Mouse (Mus musculus): ENCODE measurements around the gene Gm49378. TPM values are rescaled to one million over a fixed set of nuclear protein-coding genes. Genes with fewer than 3 reads are reported as not detected.
A peak's percentile ranks its signal among the peaks of the same experiment; 100 is the strongest.

Gm49378 gene
- polyA plus RNA-seq, 1 experiment from 2014 or later: 2.1 TPM

DNA sequence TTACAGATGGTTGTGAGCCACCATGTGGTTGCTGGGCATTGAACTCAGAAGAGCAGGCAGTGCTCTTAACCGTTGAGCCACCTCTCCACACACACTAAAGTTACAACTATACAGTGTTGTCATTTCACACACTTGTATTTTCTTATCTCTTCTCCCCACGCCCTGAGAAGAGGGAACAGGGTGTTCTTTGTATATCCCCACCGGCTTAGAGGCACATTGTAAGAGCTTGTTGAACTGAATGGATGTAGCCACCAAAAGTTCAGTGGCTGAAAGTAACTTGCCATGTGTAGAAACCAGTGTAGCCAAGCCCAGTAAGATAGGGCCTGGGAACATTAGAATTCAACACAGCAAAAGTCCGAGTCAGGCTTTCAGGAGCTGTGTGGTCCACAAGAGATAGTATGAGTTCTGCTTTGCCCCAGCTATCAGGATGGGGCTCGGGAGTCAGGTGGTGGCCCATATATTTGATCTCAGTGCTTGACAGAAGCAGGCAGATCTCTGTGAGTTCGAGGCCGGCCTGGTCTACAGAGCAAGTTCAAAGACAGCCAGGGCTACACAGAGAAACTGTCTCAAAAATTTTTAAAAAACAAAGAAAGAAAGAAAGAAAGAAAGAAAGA, 23.0 kb downstream of the Gm49378 start:
- no peaks in the 10 kb centered on the region for H3K4me1 ChIP-seq (ENCODE audit: insufficient read depth)

DNA sequence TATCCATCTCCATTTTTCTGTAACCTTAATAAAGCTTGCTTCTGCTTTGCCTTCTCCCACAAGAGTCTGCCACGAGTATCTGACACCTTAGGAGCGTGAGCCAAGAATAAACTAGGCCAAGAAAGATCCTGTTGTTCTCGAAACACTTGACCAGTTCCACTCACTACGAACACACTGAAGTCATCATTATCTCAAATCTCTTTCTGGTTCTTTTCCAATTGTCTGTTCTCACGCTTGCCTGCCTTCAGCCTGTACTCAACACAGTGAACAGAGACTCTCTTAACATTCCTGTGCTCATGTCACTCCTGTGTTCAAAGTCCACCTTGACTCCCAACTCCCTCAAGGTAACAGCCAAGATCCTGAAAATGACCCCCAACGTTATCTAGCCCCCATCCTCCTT, 24.3 kb downstream of the Gm49378 start:
- ATAC-seq (ENCODE audit: insufficient read depth) (no peak), DNase-seq (no peak)
- H3K4me3 ChIP-seq (ENCODE audit: low read depth, low read length): no peak overlapping the region
- no peaks in the 10 kb centered on the region for H3K4me1 ChIP-seq (ENCODE audit: insufficient read depth)
- H3K27me3 ChIP-seq (ENCODE audit: insufficient read depth, low read length): no peaks in the 10 kb centered on the region
- no peaks in the 10 kb centered on the region for H3K9me3 ChIP-seq (ENCODE audit: low read depth, low read length)
- H3K27ac ChIP-seq (ENCODE audit: low read depth): no peak overlapping the region
- H3K4me2 ChIP-seq: no peak overlapping the region
- TF ChIP-seq CTCF (IDR thresholded peaks at IDR 0.05; ENCODE audit: low read depth): no peak
- 60% methylated on average over 6 of the region's 6 CpGs for WGBS
- peaks cover 10% of the 10 kb centered on the region for H3K36me3 ChIP-seq (ENCODE audit: insufficient read depth)
- no peak overlapping the region for H3K9ac ChIP-seq

More for the DNA sequence above, 23.0 kb downstream of the Gm49378 start:
- Histone ChIP-seq H3K9me3 (ENCODE audit: low read depth, low read length) (no peaks in the 10 kb centered on the region), H3K36me3 (ENCODE audit: insufficient read depth) (no peaks in the 10 kb centered on the region), H3K27me3 (ENCODE audit: insufficient read depth, low read length) (no peaks in the 10 kb centered on the region), H3K27ac (ENCODE audit: low read depth) (no peak overlapping the region), H3K4me2 (no peak overlapping the region), H3K9ac (no peak overlapping the region), H3K4me3 (ENCODE audit: low read depth, low read length) (no peak overlapping the region)
- DNase-seq: no peak
- 66% methylated on average over 7 of the region's 7 CpGs for WGBS
- ATAC-seq (ENCODE audit: insufficient read depth): no peak
- no peak for TF ChIP-seq CTCF (IDR thresholded peaks at IDR 0.05; ENCODE audit: low read depth)

DNA sequence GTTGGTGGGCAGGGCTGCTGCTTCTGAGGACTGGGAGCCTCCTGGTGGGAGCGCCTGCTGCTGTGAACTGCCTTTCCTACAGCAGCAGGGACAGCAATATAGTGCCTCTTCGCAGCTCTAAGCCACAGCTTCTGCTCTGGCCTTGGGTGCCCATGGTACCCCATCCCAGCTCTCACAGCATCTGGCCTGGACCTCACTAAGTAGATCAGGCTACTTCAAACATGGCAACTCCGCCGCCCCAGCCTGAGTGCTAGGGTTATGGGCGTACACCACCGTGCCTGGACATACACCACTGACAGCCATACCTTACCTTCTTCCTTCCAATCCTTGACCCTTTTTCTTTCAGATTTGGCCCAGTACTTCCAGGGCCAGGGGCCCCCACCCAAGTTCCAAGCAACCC, 29.4 kb downstream of the Gm49378 start:
- H3K36me3 ChIP-seq (ENCODE audit: insufficient read depth): peaks cover 40% of the 10 kb centered on the region
- H3K4me3 ChIP-seq (ENCODE audit: low read depth, low read length): no peak overlapping the region
- H3K9ac ChIP-seq: no peak overlapping the region
- ATAC-seq (ENCODE audit: insufficient read depth) (no peak), DNase-seq (no peak)
- no peak for TF ChIP-seq CTCF (IDR thresholded peaks at IDR 0.05; ENCODE audit: low read depth)
- H3K4me1 ChIP-seq (ENCODE audit: insufficient read depth): 0 out of 2 replicates have a peak, but pooled peaks cover 4% of the 10 kb centered on the region
- no peak overlapping the region for H3K4me2 ChIP-seq
- H3K27ac ChIP-seq (ENCODE audit: low read depth): no peak overlapping the region
- H3K27me3 ChIP-seq (ENCODE audit: insufficient read depth, low read length): no peaks in the 10 kb centered on the region
- H3K9me3 ChIP-seq (ENCODE audit: low read depth, low read length): no peaks in the 10 kb centered on the region
- 93% methylated on average over 6 of the region's 6 CpGs for WGBS

DNA sequence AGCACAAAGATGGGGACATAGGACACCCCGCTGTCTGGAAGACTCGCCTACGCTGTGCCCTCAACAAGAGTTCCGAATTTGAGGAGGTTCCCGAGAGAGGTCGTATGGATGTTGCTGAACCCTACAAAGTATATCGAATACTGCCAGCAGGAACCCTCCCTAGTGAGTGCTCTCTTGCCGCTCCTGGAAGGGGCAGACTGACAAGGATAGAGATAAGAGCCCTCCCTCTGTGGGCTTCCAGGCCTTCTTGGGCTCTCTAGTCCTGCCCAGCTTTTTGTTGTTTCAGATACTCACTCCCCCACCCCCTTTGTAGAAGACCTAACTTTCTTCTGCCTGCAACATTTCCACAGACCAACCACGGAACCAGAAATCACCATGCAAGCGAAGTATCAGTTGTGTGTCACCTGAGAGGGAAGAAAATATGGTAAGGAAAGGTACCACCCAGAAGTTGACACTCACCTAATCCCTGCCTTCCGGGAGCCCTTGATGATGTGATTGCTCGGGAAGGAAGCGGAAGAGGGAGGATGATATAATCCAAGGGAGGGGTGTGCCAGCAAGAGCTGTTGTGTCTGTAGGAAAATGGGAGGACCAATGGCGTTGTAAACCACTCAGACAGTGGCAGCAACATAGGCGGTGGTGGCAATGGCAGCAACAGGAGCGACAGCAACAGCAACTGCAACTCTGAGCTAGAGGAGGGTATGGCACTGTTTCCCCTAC, 31.8 kb downstream of the Gm49378 start:
- no peak overlapping the region for H3K27ac ChIP-seq (ENCODE audit: low read depth)
- ATAC-seq (ENCODE audit: insufficient read depth): no peak
- H3K27me3 ChIP-seq (ENCODE audit: insufficient read depth, low read length): no peaks in the 10 kb centered on the region
- 0 out of 2 replicates have a peak, but pooled peaks cover 4% of the 10 kb centered on the region for H3K4me1 ChIP-seq (ENCODE audit: insufficient read depth)
- no peak overlapping the region for H3K4me2 ChIP-seq
- peaks cover 57% of the 10 kb centered on the region for H3K36me3 ChIP-seq (ENCODE audit: insufficient read depth)
- H3K9me3 ChIP-seq (ENCODE audit: low read depth, low read length): no peaks in the 10 kb centered on the region
- WGBS: 87% methylated on average over 16 of the region's 16 CpGs
- TF ChIP-seq CTCF (IDR thresholded peaks at IDR 0.05; ENCODE audit: low read depth): no peak
- no peak for DNase-seq
- H3K4me3 ChIP-seq (ENCODE audit: low read depth, low read length): no peak overlapping the region
- no peak overlapping the region for H3K9ac ChIP-seq

DNA sequence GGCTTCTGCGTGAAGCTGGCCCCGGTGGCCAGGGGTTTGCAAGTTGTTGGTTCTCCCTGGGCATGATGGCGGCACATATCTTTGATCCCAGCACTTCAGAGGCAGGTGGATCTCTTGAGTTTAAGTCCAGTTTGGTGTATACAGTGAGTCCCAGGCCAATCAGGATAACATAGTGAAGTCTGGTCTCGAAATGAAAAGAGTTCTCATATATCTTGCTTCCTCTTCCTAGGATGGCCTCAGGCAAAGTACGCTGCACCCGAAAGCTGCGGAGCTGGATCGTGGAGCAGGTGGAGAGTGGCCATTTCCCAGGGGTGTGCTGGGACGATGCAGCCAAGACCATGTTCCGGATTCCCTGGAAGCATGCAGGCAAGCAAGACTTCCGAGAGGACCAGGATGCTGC, 32.9 kb downstream of the Gm49378 start:
- no peak overlapping the region for H3K9ac ChIP-seq
- TF ChIP-seq CTCF (IDR thresholded peaks at IDR 0.05; ENCODE audit: low read depth): no peak
- H3K4me2 ChIP-seq: peak overlapping the region; percentile 62
- no peaks in the 10 kb centered on the region for H3K9me3 ChIP-seq (ENCODE audit: low read depth, low read length)
- H3K27me3 ChIP-seq (ENCODE audit: insufficient read depth, low read length): no peaks in the 10 kb centered on the region
- H3K27ac ChIP-seq (ENCODE audit: low read depth): 0 out of 2 replicates have a peak overlapping the region, but pooled peaks have one; percentile 77
- no peak for ATAC-seq (ENCODE audit: insufficient read depth)
- peaks cover 66% of the 10 kb centered on the region for H3K36me3 ChIP-seq (ENCODE audit: insufficient read depth)
- no peak for DNase-seq
- peak overlapping the region; percentile 32; the same call in 1 of the 2 replicates for H3K4me3 ChIP-seq (ENCODE audit: low read depth, low read length)
- 92% methylated on average over 11 of the region's 11 CpGs for WGBS
- H3K4me1 ChIP-seq (ENCODE audit: insufficient read depth): 0 out of 2 replicates have a peak, but pooled peaks cover 4% of the 10 kb centered on the region

DNA sequence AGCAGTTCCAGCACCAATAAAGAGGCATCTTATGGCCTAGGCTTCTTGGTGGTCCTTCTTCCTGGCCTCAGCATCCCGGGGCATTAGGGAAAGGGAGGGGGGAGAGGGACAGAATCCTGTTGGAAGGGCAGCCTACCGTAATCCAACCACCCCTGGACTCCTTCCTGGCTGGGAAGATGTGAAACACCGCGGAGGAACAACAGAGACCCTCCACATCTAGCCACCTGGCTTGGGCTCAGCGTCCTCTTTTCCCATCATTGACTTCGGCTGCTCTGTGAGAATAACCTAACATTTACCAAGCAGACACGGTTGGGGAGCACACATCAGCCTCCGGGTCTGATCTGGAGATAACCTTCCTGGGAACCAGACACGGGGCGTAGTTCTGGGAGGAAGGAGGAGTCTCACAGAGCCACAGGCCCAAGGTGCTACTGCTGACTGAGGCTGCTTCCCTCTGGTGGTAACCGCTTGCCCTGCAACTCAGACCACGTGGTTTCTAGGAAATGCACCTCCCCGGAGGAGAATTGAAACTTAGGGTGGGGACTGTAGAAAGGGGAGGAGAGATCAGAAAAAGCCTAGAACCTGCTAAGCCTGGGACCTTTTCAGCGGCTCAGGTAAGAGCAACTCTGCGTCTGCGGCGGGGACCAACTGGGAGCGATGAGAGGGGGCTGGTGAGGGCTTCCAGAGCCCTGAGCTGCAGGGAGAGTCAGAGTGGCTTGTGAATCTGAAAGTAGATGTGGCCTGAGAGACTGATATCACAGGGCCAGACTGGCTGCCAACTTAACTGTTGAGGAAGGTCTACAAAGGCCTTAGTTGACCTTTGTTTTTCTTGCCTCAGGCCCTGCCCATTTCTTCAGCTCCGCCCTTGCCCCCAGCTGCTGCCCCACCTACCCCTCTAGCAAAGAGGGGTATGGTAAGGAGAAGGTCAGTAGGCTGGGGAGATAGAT, 33.8 kb downstream of the Gm49378 start:
- H3K9me3 ChIP-seq (ENCODE audit: low read depth, low read length): no peaks in the 10 kb centered on the region
- peak; percentile 93 for TF ChIP-seq CTCF (IDR thresholded peaks at IDR 0.05; ENCODE audit: low read depth)
- H3K4me2 ChIP-seq: peak overlapping the region; percentile 62
- H3K9ac ChIP-seq: peak overlapping the region; percentile 53
- WGBS: 15% methylated on average over 19 of the region's 19 CpGs
- peak overlapping the region; percentile 77 for H3K27ac ChIP-seq (ENCODE audit: low read depth)
- H3K27me3 ChIP-seq (ENCODE audit: insufficient read depth, low read length): no peaks in the 10 kb centered on the region
- H3K4me3 ChIP-seq (ENCODE audit: low read depth, low read length): peak overlapping the region; percentile 32
- DNase-seq (peak; percentile 94), ATAC-seq (ENCODE audit: insufficient read depth) (peak; percentile 92)
- 0 out of 2 replicates have a peak, but pooled peaks cover 4% of the 10 kb centered on the region for H3K4me1 ChIP-seq (ENCODE audit: insufficient read depth)
- peaks cover 67% of the 10 kb centered on the region for H3K36me3 ChIP-seq (ENCODE audit: insufficient read depth)
